In the genomic region with DNA sequence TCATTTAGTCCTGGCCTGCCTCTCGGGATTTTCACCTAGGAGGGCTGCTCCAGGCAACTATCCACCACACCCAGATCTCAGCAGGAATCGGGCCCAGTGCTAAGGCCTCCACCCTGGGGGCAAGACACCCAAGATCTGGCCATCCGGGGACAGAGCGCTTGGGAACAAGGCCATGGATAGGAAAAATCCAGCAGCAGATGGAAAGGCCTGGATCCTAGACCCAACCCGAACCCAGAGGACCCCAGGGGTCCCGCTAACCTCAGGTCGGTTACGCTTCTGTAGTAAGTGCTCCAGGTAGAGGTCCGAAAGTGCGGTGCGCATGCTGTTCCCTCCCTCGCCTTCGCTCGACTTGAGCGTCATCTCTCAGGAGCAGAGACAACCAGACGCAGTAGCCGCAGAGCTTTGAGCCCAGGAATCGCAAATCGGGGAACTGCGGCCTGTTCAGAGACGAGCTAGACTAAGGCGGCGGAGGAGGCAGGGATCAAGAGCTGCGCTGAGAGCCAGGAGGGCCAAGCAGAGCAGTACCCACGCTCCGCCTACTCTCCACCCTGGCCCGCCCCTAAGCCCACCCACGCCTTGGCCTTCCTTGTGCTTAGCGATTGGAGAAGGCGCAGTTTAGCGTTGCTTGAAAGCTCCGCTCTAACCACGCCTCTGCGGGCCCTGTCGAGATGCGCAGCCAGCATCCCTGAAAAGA, we compare ENCODE assay signal across 8 mouse cellular contexts. TPM values are rescaled to one million over a fixed set of nuclear protein-coding genes. Genes with fewer than 3 reads are reported as not detected.
DNase-seq lines count a peak whose midpoint lies in the region; ATAC-seq and TF ChIP-seq lines count a peak whose summit lies in the region.

A gene (minus strand): TSS at position 550 of the 694 bp plus-strand sequence.

- WGBS in forebrain, embryonic 15.5 days = 25% methylated on average over 30 of the region's 36 CpGs
- WGBS in lung, adult 2 months = 27% methylated on average over 36 of the region's 36 CpGs

- no peaks in the 10 kb centered on the region for H3K9me3 ChIP-seq in ES-E14 (ENCODE audit: control insufficient read depth, insufficient read depth, low read depth, low read length)
- H3K9me3 ChIP-seq in forebrain, embryonic 15.5 days = no peaks in the 10 kb centered on the region

- H3K4me3 ChIP-seq in ES-E14 (ENCODE audit: insufficient read depth in 1 of 2, low read depth in 1 of 2, low read length in 2 of 2, poor library complexity in 1 of 2, severe bottlenecking in 1 of 2) = peak within 1 kb of the TSS; percentile 70 to 83
- H3K4me3 ChIP-seq in forebrain, embryonic 15.5 days = peak within 1 kb of the TSS; percentile 47
- peak within 1 kb of the TSS; percentile 83 for H3K4me3 ChIP-seq in lung, adult 2 months (replicated peaks; ENCODE audit: extremely low read depth, low read depth, low read length)

- peak within 1 kb of the TSS; percentile 56 for H3K4me2 ChIP-seq in forebrain, embryonic 15.5 days (replicated peaks)

- intact Hi-C loops in heart, postnatal 25 days (cut with DNase I) = loop anchor here (5.0 kb wide), 1 partner anchor 33 kb away; a partner anchor contains a TSS

- H3K4me1 ChIP-seq in ES-E14 (ENCODE audit: control insufficient read depth in 2 of 2, insufficient read depth in 2 of 2, low read length in 2 of 2, poor library complexity in 1 of 2) = no peaks in the 10 kb centered on the region
- no peaks in the 10 kb centered on the region for H3K4me1 ChIP-seq in forebrain, embryonic 15.5 days
- peaks cover 2% of the 10 kb centered on the region; the same call in 1 of the 2 replicates for H3K4me1 ChIP-seq in lung, adult 2 months (ENCODE audit: control insufficient read depth, insufficient read depth, low read length)

- H3K36me3 ChIP-seq in ES-E14 (ENCODE audit: control insufficient read depth, insufficient read depth, low read length, poor library complexity, severe bottlenecking) = no peaks in the 10 kb centered on the region
- no peaks in the 10 kb centered on the region for H3K36me3 ChIP-seq in forebrain, embryonic 15.5 days

- TF ChIP-seq POLR2A in lung, adult 2 months (IDR thresholded peaks at IDR 0.05; ENCODE audit: borderline replicate concordance, extremely low read depth, low read depth, low read length) = peak; percentile 78; the same call in 1 of the 2 replicates

- DNase-seq in ES-E14 (ENCODE audit: low read depth, low spot score) = peak; percentile 68
- DNase-seq in cerebellum, adult 11-12 months = peak; percentile 80
- peak; percentile 69 for DNase-seq in heart, postnatal 25 days (ENCODE audit: low spot score)
- DNase-seq in layer of hippocampus, adult 18-20 months (ENCODE audit: low spot score in 2 of 2) = peak; percentile 57 to 74
- DNase-seq in lung, adult 2 months = peak; percentile 69
- DNase-seq in thymus, adult 18-20 months = peak; percentile 76 to 79

- in situ Hi-C loops in ES-E14 (cut with MboI; ENCODE audit: low sequenced_read_pairs in 2 of 2, unreplicated experiment in 2 of 2) = no loop called here

- peak; percentile 100 for ATAC-seq in forebrain, embryonic 15.5 days (replicated peaks)
- peak; percentile 89 for ATAC-seq in neutrophil, adult 5-6 weeks (ENCODE audit: extremely low read depth, insufficient number of reproducible peaks, low FRiP score, poor library complexity, severe bottlenecking)

- no peak for TF ChIP-seq CTCF in lung, adult 2 months (IDR thresholded peaks at IDR 0.05; ENCODE audit: insufficient read depth, low read length)

- peak within 1 kb of the TSS; percentile 87 for H3K27ac ChIP-seq in ES-E14 (ENCODE audit: insufficient read depth, low read depth, low read length, poor library complexity, severe bottlenecking)
- no peak within 1 kb of the TSS for H3K27ac ChIP-seq in forebrain, embryonic 15.5 days (replicated peaks)

- H3K27me3 ChIP-seq in forebrain, embryonic 15.5 days = no peaks in the 10 kb centered on the region

- peak within 1 kb of the TSS; percentile 83 for H3K9ac ChIP-seq in ES-E14 (ENCODE audit: insufficient read depth, low read depth, low read length, poor library complexity, severe bottlenecking)
- H3K9ac ChIP-seq in forebrain, embryonic 15.5 days (replicated peaks) = peak within 1 kb of the TSS; percentile 59

TF ChIP-seq in ES-E14, 5 proteins besides CTCF, POLR2A, EP300 and RAD21:
- TF ChIP-seq HCFC1 (IDR thresholded peaks at IDR 0.05; ENCODE audit: borderline replicate concordance, insufficient read depth, low read length) = no peak
- no peak for TF ChIP-seq CHD2 (IDR thresholded peaks at IDR 0.05; ENCODE audit: low read depth, low read length)
- no peak for TF ChIP-seq ZC3H11A (IDR thresholded peaks at IDR 0.05; ENCODE audit: borderline replicate concordance, low read depth, low read length)
- no peak for TF ChIP-seq ZNF384 (IDR thresholded peaks at IDR 0.05; ENCODE audit: low read depth, low read length)
- TF ChIP-seq MAFK (IDR thresholded peaks at IDR 0.05; ENCODE audit: insufficient read depth, low read depth, low read length) = no peak
TF ChIP-seq in ES-E14: peak in this region for 0.

RNA-seq across cellular contexts. Expression of the gene that starts here (rescaled TPM):
- total RNA-seq in ES-E14 (2012; rRNA removed) = 13.8 and 25.1 TPM in 2 replicates
- polyA plus RNA-seq in forebrain, embryonic 15.5 days (2015; fragmentation: Nextera tagmentation; extraction: Ambion mirVana) = 17.2 and 19.6 TPM in 2 replicates
- total RNA-seq in heart, postnatal 25 days (2021) = 10 to 100 TPM; 12.9 to 14.7 TPM
- total RNA-seq in layer of hippocampus, adult 18-20 months (2021) = 10 to 100 TPM; 35.7 to 38.8 TPM
- 66.8 and 74.2 TPM in 2 replicates for polyA plus RNA-seq in lung, adult 2 months (2012; rRNA removed)
- total RNA-seq in neutrophil, adult 5-6 weeks (2017) = 157 and 164 TPM in 2 replicates
